Mouse (Mus musculus) olfactory bulb, adult 2 months (tissue): ENCODE data around the gene Rnf208. TPM values are rescaled to one million over a fixed set of nuclear protein-coding genes. Genes with fewer than 3 reads are reported as not detected.

Experiments
- H3K27ac ChIP-seq: fragments of 200-500 bp; 2 replicates; pipeline ENCODE4 v1.5.1; 2012; ENCODE audit warnings: low read depth, low read length; ENCODE audit not compliant: insufficient read depth
- H3K4me1 ChIP-seq: fragments of 200-500 bp; 2 replicates; pipeline ENCODE4 v1.6.1; 2012; ENCODE audit warnings: low read length; ENCODE audit not compliant: control insufficient read depth, insufficient read depth
- H3K4me3 ChIP-seq: fragments of 200-500 bp; 2 replicates; pipeline ENCODE4 v1.5.1; 2012; ENCODE audit warnings: mild to moderate bottlenecking, low read depth, low read length, moderate library complexity; ENCODE audit not compliant: insufficient read depth
- CTCF ChIP-seq: fragments of 200-500 bp; IDR thresholded peaks from 2 replicates; pipeline ENCODE4 v1.5.1; 2012; ENCODE audit warnings: low read depth, mild to moderate bottlenecking, low read length, moderate library complexity; ENCODE audit not compliant: insufficient read depth
- POLR2A ChIP-seq: fragments of 200-500 bp; IDR thresholded peaks from 2 replicates; pipeline ENCODE4 v1.6.1; 2012; ENCODE audit warnings: mild to moderate bottlenecking, low read depth, low read length, moderate library complexity; ENCODE audit not compliant: insufficient read depth
- WGBS: fragments of 180-500 bp; shearing (Covaris S2); methylation state at CpG from one replicate; pipeline ENCODE4 v1.1.7; 2018; 5-methylcytosine and 5-hydroxymethylcytosine counted together
- polyA plus RNA-seq: library from polyadenylated mRNA; stranded (reverse); fragments of >200 nt; gene quantifications from 2 replicates; pipeline ENCODE4 v1.2.4, GENCODE M21; 2012; ENCODE audit warnings: low replicate concordance; ENCODE audit not compliant: missing spikeins, insufficient read depth, insufficient read length

Rnf208 gene
- polyA plus RNA-seq, 1 experiment = not detected

- Histone ChIP-seq H3K4me1 (peaks cover 17% of the 10 kb centered on the region), H3K27ac (no peak overlapping the region), H3K4me3 (no peak overlapping the region)
- TF ChIP-seq POLR2A = no peak
- TF ChIP-seq CTCF = no peak
- 46% methylated on average over 2 of the region's 2 CpGs for WGBS
These were observed 16.8 kb downstream of the Rnf208 start for GRCm38 (mm10) chr2:25258887-25259286.

DNA sequence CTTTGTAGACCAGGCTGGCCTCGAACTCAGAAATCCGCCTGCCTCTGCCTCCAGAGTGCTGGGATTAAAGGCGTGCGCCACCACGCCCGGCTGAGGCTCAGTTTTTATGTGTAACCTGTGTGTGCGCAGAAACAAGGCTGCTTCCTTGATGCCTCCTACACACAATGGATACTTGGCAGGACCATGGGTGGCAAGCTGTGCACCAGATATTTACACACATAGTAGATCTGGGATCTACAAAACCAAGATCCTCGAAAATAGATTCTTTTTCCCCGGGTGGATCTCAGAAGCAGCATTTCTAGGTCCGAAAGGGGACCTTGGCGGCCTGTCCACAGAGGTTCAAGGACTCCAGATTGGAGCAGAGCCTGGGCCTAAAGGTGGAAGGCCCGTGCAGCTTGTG is 19.8 kb downstream of the Rnf208 start:
- Histone ChIP-seq H3K4me1 (peaks cover 33% of the 10 kb centered on the region), H3K27ac (peak overlapping the region; percentile 74), H3K4me3 (peak overlapping the region; percentile 48)
- TF ChIP-seq CTCF (no peak), POLR2A (no peak)
- 40% methylated on average over 12 of the region's 12 CpGs for WGBS

GRCm38 (mm10) chr2:25262291-25262767 is 20.3 kb downstream of the Rnf208 start, which contains the start of gene Tprn:
Tprn (plus strand) TSS chr2:25262618.
- H3K27ac ChIP-seq = peak within 1 kb of the TSS; percentile 74
- TF ChIP-seq POLR2A (peak; percentile 55; the same call in 1 of the 2 replicates), CTCF (no peak)
- peaks cover 37% of the 10 kb centered on the region for H3K4me1 ChIP-seq
- under 1% methylated on average over 39 of the region's 39 CpGs for WGBS
- H3K4me3 ChIP-seq = peak within 1 kb of the TSS; percentile 64

DNA sequence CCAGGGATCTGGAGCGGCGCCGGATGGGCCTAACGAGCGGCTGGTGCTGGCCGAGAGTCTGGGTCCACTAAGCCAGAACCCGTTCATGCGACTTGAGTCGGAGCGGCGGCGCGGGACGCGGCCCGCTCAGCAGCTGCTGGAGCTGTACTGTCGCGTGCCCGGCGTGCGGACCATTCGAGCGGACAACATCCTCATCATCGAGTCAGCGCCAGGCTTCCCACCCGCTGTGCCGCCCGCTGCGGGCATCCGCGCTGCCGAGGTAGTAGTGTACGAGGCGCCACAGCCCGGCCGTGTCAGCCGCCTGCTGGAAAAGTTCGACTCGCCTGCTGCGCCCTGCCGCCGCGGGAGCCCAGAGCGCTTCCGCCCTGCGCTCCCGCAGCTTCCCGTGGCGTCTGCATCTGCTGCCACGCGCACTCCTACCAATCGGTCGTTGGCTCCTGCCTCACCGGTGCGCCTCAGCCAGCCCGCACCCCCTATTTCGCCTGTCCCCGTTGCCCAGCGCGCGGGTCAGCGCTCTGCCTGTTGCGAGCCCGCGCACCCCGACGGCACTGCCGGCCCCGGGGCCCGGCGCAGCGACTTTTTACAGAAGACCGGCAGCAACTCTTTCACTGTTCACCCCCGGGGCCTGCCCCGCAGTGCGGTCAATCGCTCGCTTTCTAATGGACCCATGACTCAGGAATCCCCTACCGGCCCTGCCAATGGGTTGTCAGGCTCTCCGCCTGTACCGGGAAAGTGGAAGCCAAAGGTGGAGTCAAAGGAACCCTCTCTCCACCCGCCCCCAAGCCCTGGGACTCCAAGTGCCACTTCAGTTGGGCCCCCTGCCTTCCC is 21.0 kb downstream of the Rnf208 start:
- peak overlapping the region; percentile 64 for H3K4me3 ChIP-seq
- H3K27ac ChIP-seq = no peak overlapping the region
- under 1% methylated on average over 82 of the region's 82 CpGs for WGBS
- TF ChIP-seq CTCF = no peak
- TF ChIP-seq POLR2A = no peak
- H3K4me1 ChIP-seq = peaks cover 38% of the 10 kb centered on the region

DNA sequence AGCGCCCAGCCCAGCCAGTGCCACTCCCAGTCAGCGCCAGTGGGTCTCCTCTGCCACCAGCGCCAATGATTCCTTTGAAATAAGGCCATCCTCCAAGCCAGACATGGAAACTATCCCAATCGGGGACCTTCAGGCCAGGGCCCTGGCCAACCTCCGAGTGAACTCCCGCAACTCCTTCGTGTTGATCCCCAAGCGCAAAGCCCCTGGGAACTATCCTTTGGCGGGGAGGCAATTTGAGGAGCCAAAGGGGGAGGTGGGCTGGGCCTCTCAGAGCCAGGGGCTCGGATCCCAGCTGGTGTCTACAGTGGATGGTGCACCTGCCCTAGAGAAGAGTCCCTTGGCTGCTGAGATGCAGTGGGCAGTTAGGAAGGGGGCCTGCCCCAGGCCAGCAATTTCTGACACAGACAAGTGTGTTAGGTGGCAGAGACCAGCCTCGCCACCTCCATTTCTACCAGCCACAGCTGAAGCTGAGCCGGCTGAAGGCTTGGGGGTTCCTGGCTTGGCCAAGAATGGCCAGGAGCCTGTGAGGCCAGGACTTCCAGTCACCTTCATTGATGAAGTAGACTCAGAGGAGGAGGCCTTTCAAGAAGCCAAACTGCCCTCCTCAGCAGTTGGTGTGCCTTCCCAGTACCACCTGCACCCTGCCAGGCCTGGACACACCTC is 21.7 kb downstream of the Rnf208 start:
- Histone ChIP-seq H3K4me3 (peak overlapping the region; percentile 64), H3K4me1 (peaks cover 38% of the 10 kb centered on the region), H3K27ac (no peak overlapping the region)
- TF ChIP-seq POLR2A = no peak
- no peak for TF ChIP-seq CTCF
- 28% methylated on average over 12 of the region's 12 CpGs for WGBS

GRCm38 (mm10) chr2:25264286-25264660 is 22.2 kb downstream of the Rnf208 start:
- WGBS = 76% methylated on average over 5 of the region's 5 CpGs

GRCm38 (mm10) chr2:25264851-25265250 is 22.8 kb downstream of the Rnf208 start:
- Histone ChIP-seq H3K27ac (no peak overlapping the region), H3K4me1 (peaks cover 38% of the 10 kb centered on the region), H3K4me3 (no peak overlapping the region)
- TF ChIP-seq POLR2A (no peak), CTCF (no peak)
- WGBS = 47% methylated on average over 3 of the region's 3 CpGs

More at GRCm38 (mm10) chr2:25264286-25264660, 22.2 kb downstream of the Rnf208 start:
- Histone ChIP-seq H3K4me3 (peak overlapping the region; percentile 64; the same call in 1 of the 2 replicates), H3K4me1 (peaks cover 38% of the 10 kb centered on the region), H3K27ac (no peak overlapping the region)
- TF ChIP-seq POLR2A (no peak), CTCF (no peak)

- Histone ChIP-seq H3K27ac (peak overlapping the region; percentile 21; the same call in 1 of the 2 replicates), H3K4me3 (no peak overlapping the region), H3K4me1 (peaks cover 39% of the 10 kb centered on the region)
- TF ChIP-seq CTCF (no peak), POLR2A (no peak)
- 50% methylated on average over 6 of the region's 6 CpGs for WGBS
These were observed 24.0 kb downstream of the Rnf208 start for GRCm38 (mm10) chr2:25265897-25266656.
